Mouse (Mus musculus) layer of hippocampus, adult 2 months (tissue): ENCODE measurements around the gene Ptpn3. TPM values are rescaled to one million over a fixed set of nuclear protein-coding genes. Genes with fewer than 3 reads are reported as not detected.

Experiments used
- DNase-seq, 2 experiments: peaks; one replicate each; pipeline ENCODE4 v3.0.0; 2022; ENCODE audit warnings: low spot score in 2 of 2
- H3K27ac ChIP-seq: fragments of 200-600 bp; 2 replicates; pipeline ENCODE4 v1.8.1; 2022
- H3K4me3 ChIP-seq: fragments of 200-600 bp; 2 replicates; pipeline ENCODE4 v1.8.1; 2022; ENCODE audit warnings: mild to moderate bottlenecking
- CTCF ChIP-seq: fragments of 200-600 bp; conservative IDR thresholded peaks from 2 replicates; pipeline ENCODE4 v1.8.1; 2022; ENCODE audit warnings: antibody characterized with exemption, mild to moderate bottlenecking, moderate library complexity
- total RNA-seq, 2 experiments: library from RNA; stranded (reverse); gene quantifications; 2 replicates each; pipeline ENCODE4 v1.2.3; 2021

Gene Ptpn3
- total RNA-seq, 2 experiments from 2014 or later, result 76.6 to 92.1 TPM

DNA sequence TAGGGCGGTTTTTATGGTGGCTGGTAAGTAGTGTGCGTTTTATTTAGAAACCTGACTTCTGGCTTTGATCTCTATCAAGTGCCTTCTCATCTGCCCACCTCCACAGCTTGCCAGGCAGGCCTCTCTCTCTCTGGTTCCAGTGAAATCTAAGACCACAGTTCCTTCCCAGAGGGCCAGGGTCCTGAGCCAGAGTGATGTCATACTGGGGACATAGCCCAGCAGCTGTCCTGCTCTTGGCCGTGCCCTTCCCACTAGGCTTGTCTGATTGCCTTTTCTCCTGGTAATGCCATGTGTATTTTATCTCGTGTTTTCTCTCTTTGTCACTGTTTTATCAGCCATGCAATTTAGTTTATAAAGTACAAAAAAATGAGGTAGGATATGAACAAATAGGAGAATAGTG is 118.1 kb downstream of the Ptpn3 start:
- DNase-seq, result no peak
- TF ChIP-seq CTCF, result no peak
- H3K4me3 ChIP-seq, result no peak overlapping the region
- no peak overlapping the region for H3K27ac ChIP-seq

- Histone ChIP-seq H3K4me3 (no peak overlapping the region), H3K27ac (no peak overlapping the region)
- TF ChIP-seq CTCF, result peak; percentile 72
- no peak for DNase-seq
Observed at GRCm38 (mm10) chr4:57181538-57181937, 120.1 kb downstream of the Ptpn3 start.

DNA sequence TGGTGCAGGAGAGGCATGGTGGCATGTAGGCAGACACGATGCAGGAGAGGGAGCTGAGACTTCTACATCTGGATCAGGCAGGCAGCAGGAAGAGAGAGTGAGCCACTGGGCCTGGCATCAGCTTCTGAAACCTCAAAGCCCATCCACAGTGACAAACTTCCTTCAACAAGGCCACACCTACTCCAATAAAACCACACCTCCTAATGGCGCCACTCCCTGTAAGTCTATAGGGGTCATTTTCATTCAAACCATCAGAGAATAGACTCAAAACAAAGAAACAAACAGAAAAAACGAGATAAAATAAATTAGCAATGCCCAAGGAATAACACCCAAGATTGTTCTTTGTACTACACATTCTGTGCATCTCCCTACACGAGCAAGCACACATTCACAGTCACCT is 122.8 kb downstream of the Ptpn3 start:
- no peak for DNase-seq
- Histone ChIP-seq H3K27ac (no peak overlapping the region), H3K4me3 (no peak overlapping the region)
- no peak for TF ChIP-seq CTCF

DNA sequence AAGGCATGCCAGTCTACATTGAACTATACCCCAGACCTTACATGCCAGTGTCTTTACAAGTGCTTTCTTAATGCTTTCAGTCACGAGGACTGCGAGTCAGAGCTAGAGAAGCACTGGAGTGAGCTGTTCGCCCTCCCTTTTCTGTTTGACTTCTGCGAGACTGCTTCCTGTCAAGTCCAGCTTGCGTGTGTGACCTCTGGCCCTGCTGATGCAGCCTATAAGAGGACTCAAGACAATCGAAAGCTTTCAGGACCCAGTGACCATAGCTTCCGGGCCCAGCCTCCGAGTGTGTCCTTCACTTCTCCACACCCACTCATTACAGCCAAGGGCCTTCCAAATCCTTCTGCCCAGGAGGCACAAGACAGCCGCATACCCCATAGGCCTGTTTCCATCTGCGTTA is 126.3 kb downstream of the Ptpn3 start:
- H3K4me3 ChIP-seq, result no peak overlapping the region
- no peak overlapping the region for H3K27ac ChIP-seq
- TF ChIP-seq CTCF, result no peak
- DNase-seq, result no peak

DNA sequence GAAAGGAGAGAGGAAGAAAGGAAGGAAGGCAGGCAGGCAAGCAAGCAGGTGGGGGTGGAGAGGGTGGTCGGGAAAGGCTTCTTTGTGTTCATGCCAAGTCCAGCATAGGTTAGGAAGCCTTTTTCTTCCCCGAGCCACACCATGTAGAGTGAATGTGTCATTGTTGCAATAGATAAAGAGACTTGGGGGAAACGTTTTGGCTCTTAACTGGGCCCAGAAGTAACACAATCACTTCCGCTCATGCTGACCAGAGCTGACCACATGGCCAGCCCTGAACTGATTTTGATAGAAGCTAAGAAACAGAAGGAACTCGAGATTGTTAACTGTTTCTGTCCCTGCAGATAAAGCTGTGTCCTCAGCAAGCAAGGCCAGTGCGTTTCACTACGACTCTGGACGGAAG is 128.8 kb downstream of the Ptpn3 start:
- Histone ChIP-seq H3K4me3 (no peak overlapping the region), H3K27ac (no peak overlapping the region; the same call in 1 of the 2 replicates)
- TF ChIP-seq CTCF, result no peak
- DNase-seq, result no peak

DNA sequence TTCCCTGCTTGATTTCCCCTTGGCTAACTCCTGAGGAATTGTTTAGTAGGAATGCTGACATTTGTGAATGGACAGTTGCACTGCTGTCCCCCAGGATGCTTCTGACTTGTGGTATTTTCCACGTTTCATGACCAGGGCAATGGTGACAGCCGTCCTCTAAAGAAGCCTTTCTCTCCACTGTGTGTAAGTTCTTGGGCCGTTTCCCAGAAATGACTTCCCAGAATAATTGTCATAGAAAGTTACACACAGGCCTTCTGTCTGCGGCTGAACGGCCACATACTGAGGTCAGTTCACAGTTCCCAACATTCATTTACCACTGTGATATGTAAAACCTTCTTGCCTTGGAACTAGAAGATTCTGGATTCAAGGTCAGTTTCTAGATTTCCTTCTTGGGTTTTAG is 129.8 kb downstream of the Ptpn3 start:
- no peak overlapping the region for H3K4me3 ChIP-seq
- no peak for TF ChIP-seq CTCF
- H3K27ac ChIP-seq, result peak overlapping the region; percentile 53
- no peak for DNase-seq

DNA sequence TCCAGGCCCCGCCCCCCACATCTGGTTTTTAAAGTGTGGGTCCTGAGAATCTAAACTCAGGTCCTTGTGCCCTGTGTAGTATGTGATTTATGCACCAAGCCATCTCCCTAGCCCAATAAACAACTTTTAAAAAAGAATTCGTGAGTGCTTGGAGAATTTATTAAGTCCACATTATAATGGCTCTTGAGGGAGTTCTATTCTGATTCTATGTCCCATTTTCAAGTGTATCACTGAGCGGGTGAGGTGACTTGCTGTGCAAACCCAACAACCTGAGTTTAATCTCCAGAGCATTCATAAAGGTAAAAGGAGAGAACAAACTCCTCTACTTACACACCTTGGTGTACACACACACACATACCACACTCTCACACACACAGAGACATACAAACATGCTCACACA is 133.0 kb downstream of the Ptpn3 start:
- Histone ChIP-seq H3K27ac (no peak overlapping the region), H3K4me3 (no peak overlapping the region)
- DNase-seq, result no peak
- TF ChIP-seq CTCF, result no peak

- no peak for DNase-seq
- Histone ChIP-seq H3K4me3 (no peak overlapping the region), H3K27ac (no peak overlapping the region)
- TF ChIP-seq CTCF, result no peak
Observed at GRCm38 (mm10) chr4:57168277-57168676, 133.4 kb downstream of the Ptpn3 start.

- no peak for DNase-seq
- peak; percentile 72 for TF ChIP-seq CTCF
- no peak overlapping the region for H3K4me3 ChIP-seq
- H3K27ac ChIP-seq, result 0 out of 2 replicates have a peak overlapping the region, but pooled peaks have one; percentile 32
Observed at GRCm38 (mm10) chr4:57166922-57167870, 134.4 kb downstream of the Ptpn3 start.

GRCm38 (mm10) chr4:57165654-57166053 is 136.0 kb downstream of the Ptpn3 start:
- no peak for TF ChIP-seq CTCF

DNA sequence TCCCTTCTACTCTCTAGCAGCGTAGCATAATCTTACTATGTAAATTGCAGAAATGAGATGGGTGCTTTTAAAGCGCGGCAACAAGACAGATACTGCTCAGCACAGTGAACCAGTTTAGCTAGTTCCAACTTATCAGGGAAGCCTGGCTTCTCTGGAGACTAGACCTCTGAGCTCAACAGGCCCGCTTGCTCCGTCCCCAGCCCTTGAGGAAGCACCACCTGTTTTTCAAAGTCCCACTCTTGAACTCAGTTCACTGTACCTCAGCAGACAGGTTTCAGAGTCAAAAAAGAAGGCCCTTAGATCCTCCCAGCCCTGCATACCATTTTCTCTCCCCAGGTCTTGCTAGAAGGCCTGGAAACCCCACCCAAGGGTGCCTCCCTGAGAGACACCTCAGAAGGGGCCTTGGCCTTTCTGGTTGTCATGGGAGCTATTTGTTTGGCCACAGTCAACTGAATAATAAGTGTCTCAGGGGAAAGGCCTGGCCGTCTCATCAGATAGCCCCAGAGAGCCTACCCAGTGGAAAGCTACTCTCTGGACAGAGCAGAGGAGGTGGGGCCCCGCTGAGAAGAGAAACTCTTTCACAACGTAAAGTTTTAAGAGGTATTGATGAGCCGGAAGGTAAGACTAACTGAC is 136.9 kb downstream of the Ptpn3 start:
- Histone ChIP-seq H3K4me3 (no peak overlapping the region), H3K27ac (no peak overlapping the region)
- no peak for DNase-seq
- TF ChIP-seq CTCF, result no peak

More at GRCm38 (mm10) chr4:57165654-57166053, 136.0 kb downstream of the Ptpn3 start:
- no peak overlapping the region for H3K4me3 ChIP-seq
- H3K27ac ChIP-seq, result no peak overlapping the region
- DNase-seq, result no peak

DNA sequence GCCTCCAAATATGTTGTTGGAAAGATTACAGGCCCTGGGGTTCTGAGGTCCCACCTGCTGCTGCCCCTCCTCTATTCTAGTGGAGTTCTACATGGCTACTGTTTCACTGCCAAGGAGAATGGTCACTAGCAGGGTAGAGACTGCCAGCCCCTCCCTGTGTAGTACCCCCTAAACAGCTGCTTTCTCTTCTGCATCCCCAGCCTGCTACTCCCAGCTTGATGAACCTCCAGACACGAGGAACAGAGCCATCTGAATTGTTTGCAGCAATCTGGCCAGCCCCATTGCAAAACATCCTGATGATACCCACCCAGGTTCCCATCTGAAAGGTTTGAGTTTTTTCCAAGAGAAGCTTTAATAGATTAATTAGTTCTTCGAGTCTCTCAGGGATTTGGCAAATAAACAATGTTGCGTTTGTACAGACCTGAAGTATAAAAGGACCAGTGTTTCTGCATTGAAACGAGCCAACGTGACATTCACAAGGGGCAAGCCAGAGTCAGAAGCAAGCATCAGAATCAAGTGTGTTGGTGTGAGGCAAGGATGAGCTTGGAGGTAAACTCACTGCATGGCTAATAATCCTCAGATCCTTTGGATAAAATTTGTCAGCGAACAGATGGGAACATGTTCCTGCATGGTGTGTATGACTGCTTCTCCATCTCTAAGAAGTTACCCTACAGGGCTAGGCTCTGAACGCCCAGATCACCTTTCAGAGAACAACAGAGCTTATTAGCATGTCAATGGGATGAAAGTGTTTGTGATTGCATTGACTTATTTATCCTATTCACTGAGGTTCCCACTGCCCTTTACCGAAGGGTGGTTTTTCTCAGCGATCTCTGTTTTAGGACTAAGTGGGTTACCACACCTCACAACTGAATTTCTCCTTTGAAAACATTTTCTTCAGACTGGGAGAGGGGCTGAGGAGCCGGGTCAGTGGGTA is 138.6 kb downstream of the Ptpn3 start:
- TF ChIP-seq CTCF, result no peak
- DNase-seq, result peak; percentile 27 to 34
- peak overlapping the region; percentile 57 for H3K27ac ChIP-seq
- no peak overlapping the region for H3K4me3 ChIP-seq
